Mouse (Mus musculus) skeletal muscle tissue, adult 2 months (tissue): ENCODE measurements around the gene Vwa2.

Experiments
- DNase-seq: peaks from one replicate; pipeline ENCODE4 v3.0.0-alpha.2; 2012; ENCODE audit warnings: low read depth, low spot score

The Vwa2 gene

DNA sequence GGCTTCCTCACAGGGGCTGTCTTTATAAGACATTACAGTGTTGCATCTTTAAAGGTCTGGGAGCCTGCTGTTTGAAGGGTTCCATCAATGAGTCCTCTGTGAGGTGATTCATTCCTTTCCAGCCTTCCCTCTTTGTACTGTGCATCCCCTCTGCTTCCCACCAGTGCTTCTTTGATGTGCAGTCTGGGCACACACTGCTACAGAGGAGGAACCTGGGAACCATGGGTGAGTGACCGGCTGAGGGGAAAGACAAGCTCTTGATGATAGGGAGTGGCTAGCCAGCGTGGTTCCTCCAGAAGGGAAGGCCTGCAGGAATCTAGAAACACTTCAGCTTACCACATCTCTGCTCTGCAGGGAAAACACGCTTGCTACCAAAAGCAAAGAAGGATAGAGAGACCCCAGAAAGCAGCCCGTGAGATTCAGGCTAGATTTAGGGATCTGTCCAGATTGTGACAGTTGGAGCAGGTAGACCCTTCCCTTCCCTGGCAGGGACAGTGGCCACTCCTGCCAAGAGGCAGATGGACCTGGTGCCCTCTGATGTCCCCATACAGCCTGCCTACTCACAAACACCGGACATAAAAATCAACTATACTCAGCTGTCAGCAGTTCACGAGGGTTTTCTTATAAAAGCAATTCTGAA lies 74.0 kb downstream of the Vwa2 start:
- DNase-seq, result no peak

- no peak for DNase-seq
These were observed 75.8 kb downstream of the Vwa2 start for GRCm38 (mm10) chr19:56949868-56950267.

DNA sequence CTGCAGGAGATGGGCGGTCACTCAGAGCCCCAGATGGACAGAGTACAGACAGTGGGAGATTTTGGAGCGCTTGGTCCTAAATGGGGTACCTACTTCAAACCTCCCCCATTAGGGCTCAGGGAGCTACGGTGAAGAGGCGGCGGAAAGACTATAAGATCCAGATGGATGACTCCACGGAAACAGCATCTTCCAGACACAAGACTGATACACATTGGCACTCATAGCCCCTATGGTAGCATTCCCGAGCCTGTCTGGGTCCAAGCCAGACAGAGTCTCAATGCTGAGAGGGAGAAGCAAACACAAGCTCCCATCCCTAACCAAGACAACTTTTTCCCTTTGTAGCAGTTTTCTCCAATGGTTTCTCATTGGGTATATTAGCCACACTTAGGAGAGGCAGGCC lies 76.8 kb downstream of the Vwa2 start:
- no peak for DNase-seq

- no peak for DNase-seq
These were observed 79.8 kb downstream of the Vwa2 start for GRCm38 (mm10) chr19:56953856-56954255.

DNA sequence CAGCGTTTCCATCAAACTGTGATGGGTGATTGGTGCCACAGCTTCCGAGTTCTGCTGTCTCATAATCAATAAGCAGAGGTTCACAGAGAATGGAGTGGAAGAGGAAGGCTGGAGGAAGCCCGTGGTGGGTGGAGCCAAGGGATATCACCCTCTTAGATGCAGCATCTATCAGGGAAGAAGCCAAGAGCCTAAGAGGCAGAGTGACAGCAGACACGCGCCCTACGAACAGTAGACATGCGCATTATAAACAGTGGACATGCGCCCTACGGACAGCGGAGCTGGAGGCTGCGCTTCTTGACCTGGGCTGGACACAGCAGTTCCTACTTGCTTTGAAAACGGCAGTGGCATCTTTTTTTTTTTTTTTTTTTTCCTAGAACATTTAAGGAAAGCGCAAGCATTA lies 80.8 kb downstream of the Vwa2 start:
- no peak for DNase-seq

GRCm38 (mm10) chr19:56955568-56956513 lies 81.8 kb downstream of the Vwa2 start:
- DNase-seq, result no peak

DNA sequence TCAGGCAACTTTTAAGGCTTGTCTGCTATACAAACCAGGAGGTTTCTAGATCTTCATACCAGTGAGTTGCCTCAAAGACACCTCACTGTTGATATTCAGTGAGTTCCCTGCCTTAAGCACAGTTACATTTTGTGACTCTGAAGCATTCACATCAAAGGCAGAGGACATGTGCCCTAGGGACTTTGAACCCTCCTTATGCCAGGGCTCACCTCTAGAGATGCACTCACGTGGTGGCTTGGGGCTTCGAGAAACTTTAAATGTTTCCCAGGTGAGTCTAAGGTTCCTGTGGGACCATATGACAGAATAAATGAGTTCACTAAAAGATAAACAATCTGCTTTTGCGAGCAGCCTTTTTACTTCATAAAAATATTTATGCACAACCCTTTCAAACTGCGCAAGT lies 84.0 kb downstream of the Vwa2 start:
- no peak for DNase-seq

DNA sequence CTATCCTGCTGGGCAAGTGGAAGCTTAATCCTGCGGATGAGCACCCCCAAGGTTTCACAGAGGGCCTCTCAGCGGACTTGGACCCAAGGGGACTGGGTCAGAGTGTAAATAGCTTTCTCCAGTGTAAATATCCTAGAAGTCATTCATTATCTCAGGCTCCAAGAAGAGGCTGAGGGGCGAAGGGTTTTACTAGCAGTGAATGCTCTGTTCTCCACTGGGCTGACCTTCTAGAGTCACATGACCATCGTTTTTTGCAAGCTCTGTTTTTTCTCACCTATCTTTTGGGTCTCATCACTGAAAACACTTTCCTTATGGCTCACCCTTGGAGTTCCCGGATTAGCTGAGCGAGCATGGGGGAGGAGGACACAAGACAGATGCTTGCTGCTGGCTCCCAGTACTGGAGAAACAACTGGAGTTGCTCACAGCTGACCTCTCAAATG lies 84.6 kb downstream of the Vwa2 start:
- no peak for DNase-seq

DNA sequence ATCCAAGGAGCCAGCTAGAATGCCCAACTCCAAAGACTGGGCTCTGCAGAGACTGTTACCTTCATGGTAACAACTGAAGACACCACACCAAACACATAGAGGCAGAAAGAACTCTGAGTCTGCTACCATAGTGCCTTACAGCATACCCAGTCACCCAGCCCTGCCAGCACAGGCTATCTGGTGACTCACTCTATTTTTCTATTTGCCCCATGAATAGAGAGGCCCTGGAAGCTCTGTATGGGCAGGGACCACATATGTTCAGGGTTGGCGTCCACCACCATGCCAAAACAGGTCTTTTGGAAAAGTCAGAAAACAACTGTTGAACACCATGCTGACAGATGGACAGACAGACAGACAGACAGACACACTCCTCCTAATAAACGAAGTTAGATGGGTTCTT lies 85.0 kb downstream of the Vwa2 start:
- DNase-seq, result no peak

DNA sequence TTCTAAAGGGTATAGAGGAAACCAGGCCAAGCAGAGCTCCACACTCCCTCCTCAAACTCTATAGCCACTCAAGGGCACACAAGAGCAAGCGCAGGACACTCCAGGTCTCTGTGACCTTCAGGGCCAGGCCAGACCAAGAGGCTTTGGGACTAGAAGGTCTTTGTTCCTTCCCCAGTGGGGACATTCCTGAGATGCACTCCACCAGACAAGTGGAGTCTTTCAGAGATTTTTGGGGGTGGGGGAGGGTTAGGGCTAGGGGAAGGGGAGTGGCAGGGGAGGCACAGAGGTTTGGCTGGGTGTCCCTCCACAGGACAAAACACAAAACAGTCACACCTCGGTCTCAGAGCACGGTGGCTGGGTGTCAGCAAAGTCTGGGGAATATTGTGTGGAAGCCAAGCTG lies 85.6 kb downstream of the Vwa2 start:
- no peak for DNase-seq
